Mouse (Mus musculus): ENCODE measurements around the gene Sntb2. TPM values are rescaled to one million over a fixed set of nuclear protein-coding genes. Genes with fewer than 3 reads are reported as not detected.

Gene Sntb2
- 3.0 to 4.5 TPM (median 3.9 TPM) in 4 replicates for total RNA-seq (2023; ENCODE audit: inconsistent age)

DNA sequence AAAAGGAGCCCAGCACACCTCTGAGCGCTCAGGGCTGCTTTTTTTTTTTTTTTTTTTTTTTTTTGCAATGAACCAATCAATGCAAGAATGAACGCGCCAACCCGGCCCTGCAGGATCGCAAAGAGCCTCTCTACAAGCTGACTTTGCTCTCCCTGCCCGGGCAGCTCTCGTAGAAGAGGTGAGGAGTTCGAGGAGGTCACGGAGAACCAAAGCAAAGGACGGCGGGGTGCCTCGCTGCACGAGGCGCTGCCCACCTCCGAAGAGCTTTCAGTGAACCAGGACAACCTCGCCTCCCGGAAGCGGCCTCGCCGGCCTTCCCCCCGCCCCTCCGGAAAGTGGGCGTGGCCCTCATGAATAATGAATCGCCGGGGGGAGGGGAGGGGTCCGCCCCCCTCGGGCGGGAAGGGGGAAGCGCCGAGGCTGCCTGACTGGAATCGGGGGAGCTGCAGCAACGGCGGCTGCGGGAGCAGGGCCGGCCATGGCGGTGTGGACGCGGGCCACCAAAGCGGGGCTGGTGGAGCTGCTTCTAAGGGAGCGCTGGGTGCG, at the start of gene Sntb2:
Sntb2 (plus strand) TSS at position 427 of the 546 bp plus-strand sequence.

DNA sequence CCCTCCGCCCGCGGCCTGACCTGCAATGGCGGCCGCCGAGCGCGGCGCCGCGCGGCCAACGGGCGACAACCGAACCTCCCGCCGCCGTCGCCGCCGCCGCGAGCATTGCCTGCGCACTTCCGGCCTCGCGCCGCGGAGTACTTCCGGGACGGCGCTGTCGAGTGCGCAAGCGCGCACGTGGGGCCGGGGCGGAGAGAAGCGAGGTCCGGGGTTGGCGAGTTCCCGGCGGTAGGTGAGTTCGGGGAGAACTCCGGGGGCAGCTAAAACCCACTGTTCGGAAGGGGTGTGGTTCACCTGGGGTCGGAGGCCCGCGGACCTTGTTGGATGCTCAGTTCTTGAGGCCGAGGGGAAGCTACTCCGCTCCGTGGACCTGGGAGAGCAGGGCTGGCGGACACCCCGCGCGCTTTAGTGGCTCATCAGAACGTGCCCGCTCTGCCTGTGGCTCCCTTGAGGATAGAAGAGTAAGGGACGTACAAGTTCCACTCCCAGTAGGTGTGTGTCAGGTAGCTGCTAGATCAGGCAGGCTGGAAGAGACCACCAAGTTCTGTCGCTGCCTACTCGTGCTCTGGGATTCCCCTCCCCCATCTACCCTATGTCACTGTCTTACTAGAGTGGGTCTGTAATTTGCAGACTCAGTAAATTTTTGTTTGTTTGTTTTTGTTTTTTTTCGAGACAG, 41.9 kb upstream of the Sntb2 start, which contains the start of gene Utp4:
Utp4 (plus strand) TSS at position 156 of the 676 bp plus-strand sequence.

DNA sequence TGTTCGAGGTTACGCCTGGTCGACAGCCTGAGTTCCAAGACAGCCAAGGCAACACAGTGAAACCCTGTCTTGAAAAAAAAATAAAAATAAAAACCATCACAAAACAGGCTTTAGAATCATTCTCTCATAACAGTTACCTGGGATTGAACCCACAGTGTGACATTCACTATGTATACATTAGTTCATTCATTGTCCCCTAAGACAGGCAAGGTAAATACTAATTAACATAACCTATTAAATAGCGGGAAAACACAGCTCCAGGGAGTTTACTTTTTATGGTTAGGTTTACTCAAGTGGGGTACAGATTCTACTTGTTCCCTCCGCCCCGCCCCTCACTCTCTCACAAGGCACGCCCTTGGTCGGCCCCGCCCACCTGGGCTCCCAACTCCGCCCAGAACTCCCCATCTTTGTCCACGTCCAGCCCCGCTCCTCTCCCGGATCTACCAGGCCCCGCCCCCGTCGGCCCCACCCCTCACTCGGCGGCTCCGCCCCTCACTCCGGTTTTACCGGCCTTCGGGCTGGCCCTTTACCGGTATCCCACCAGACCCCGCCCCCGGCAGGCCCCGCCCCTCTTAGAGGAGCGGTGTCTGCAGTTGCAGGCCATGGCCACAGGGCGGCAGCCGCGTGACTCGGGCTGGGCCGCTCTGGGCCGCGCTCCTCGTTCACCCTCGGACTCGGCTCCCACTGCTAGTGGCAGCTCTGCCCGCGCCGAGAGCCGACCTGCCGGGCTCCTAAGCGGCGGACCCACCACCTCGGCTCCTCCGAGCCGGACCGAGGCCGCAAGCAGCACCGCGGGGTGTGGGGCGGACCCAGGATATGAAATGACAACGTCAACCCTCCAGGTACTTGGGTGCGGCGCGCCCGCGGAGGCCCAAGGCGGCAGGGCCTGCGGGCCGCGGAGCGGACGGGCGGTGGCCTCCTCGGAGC, 95.4 kb downstream of the Sntb2 start, which contains the start of gene Vps4a:
Vps4a (plus strand) TSS at position 573 of the 927 bp plus-strand sequence.

DNA sequence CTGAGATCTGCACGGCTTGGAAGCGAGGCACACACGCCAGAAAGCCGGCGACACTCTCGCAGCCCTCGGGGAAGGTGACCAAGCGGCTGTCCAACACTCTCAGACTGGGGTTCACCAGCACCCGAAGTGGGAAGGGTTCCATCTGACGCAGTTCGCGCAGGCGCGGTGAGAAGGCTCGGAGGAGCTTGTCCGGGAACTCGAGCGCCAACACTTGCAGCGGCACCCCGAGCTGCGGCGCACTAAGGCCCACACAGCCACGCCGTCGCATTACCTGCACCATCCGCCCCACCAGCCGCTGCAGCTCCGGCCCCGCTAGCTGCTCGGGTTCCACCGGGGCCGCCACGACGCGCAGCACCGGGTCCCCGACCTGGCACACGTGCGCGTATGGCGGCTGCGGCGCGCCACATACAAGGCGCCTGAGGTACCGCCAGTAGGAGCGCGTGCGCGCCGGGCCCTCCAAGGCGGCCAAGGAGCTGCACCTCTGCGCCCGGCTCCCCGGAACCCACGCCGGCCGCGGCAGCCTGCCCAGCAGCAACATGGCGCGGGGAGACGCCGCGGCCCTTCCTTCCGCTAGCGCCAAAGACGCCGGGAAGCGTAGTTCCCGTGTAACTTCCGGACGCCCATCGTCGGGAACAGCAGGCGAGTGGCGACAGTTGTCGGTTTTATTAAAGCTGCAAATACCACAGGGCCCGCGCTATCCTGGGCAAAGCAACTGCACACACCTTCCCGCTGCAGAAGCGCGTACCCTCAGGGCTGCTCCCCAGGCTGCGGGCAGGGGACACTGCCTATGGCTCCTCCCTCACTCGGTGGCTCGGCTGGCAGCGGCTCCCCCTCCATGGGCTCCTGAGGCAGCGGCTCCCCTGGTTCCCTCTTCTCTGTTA, 112.8 kb downstream of the Sntb2 start, which contains the start of gene Pdf:
Pdf (minus strand) TSS at position 554 of the 881 bp plus-strand sequence.

DNA sequence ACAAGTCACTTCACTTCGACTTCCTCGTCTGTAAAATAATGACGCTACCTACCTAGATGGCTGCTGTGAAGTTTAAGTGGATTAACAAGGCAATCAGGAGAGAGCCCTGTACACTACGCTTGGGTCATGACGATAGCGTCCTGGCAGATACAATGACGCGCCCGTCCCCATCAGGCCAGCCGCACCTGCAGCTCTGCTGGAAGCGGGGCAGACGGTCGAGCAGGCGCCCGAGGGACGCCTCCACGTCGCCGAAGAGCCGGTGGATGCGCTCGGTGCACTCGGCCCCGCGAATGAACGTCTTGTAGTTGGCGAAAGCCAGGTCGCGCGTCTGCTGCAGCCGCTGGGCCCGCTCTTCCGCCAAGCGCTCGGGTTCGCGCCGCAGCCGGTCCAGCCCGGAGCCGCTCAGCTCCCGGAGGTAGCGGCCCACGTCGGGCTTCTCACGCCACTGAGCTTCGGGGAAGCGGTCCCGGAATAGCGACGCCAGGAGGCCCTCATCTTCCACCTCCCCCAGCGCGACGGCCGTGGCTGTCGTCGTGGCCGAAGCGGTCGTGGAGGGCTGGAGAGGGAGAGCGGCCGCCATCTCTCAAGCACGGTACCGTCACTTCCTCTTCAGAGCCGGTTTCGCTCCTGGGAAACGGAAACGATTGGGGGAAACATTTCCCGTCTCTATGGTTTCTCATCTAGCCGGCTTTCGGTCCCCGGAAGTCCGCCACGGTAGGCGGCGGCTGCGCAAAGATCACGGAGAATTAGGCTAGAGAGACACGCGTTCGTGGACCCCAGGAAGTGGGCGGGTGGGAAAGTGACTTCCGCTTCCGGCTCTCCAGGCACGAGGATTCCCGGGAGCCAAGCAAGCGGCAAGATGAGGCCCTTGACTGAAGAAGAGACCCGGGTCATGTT, 120.8 kb downstream of the Sntb2 start, which contains the start of the genes Cog8 and Nip7:
Cog8 (minus strand) TSS at position 614 of the 897 bp plus-strand sequence.
Nip7 (plus strand) TSS at position 802 of the 897 bp plus-strand sequence.

DNA sequence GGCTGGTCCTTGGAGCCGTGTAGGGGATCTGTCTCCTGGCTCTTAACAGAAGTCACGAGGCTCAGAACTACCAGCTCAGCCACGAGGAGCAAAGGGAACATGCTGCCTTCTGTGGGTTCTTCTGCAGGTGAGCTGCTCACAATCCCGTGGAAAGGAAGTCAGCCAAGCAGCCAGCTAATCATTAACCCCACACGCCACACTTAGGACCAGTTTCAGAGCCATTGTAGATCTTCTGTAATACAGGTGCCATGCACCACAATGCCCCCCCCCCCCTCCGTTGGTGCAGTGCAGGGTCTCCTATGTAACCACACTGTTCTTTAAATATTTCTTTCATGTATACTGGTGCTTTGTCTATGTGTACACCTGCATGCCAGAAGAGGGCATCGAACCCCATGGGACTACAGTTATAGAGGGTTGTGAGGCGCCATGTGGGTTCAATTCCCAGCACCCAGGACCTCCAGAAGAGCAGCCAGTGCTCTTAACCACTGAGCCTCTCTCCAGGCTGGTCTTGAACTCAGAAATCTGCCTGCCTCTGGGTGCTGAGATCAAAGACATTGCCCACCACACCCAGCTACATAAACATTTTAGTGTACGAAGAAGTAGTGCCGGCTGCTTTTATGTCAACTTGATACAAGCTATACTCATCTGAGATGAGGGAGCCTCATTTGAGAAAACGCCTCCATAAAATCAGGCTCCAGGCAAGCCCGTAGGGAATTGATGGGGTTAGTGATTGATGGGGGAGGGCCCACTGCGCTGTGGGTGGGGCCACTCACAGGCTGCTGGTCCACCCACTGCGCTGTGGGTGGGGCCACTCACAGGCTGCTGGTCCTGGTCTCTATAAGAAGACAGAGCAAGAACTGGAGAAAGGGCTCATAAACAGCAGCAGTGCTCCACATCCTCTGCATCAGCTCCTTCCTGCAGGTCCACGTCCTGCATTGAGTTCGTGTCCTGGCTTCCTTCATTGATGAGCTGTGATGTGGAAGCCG, 130.3 kb downstream of the Sntb2 start, which contains the start of gene Tmed6:
Tmed6 (minus strand) TSS at position 134 of the 986 bp plus-strand sequence.

Other genes with a start within 250 kb of the Sntb2 start
- gene Has3, start 65.5 kb upstream of the Sntb2 start, total RNA-seq (2023; ENCODE audit: inconsistent age), result 0.48 to 0.96 TPM (median 0.65 TPM) in 4 replicates
- 40.5 to 44.4 TPM (median 41.5 TPM) in 4 replicates for gene Utp4, start 42.1 kb upstream of the Sntb2 start, total RNA-seq (2023; ENCODE audit: inconsistent age)
- 41.3 to 48.2 TPM (median 44.4 TPM) in 4 replicates for gene Vps4a, start 95.5 kb downstream of the Sntb2 start, total RNA-seq (2023; ENCODE audit: inconsistent age)
- gene Pdf, start 112.9 kb downstream of the Sntb2 start, total RNA-seq (2023; ENCODE audit: inconsistent age), result 7.0 to 12.6 TPM (median 10.7 TPM) in 4 replicates
- gene Cog8, start 120.9 kb downstream of the Sntb2 start, total RNA-seq (2023; ENCODE audit: inconsistent age), result 39.8 to 49.1 TPM (median 46.6 TPM) in 4 replicates
- gene Nip7, start 121.1 kb downstream of the Sntb2 start, total RNA-seq (2023; ENCODE audit: inconsistent age), result 58.4 to 77.6 TPM (median 63.8 TPM) in 4 replicates
- gene Tmed6, start 129.9 kb downstream of the Sntb2 start, total RNA-seq (2023; ENCODE audit: inconsistent age), result 0.86 to 1.6 TPM (median 1.2 TPM) in 3 of 4 replicates, not detected in the other
- 60.3 to 67.5 TPM (median 63.5 TPM) in 4 replicates for gene Terf2, start 160.8 kb downstream of the Sntb2 start, total RNA-seq (2023; ENCODE audit: inconsistent age)
- 29.7 to 34.0 TPM (median 31.5 TPM) in 4 replicates for gene Cyb5b, start 214.9 kb downstream of the Sntb2 start, total RNA-seq (2023; ENCODE audit: inconsistent age)